Mouse (Mus musculus) right cerebral cortex, postnatal 14 days (tissue): ENCODE measurements around the gene Asgr1.
"Not testable (repeated sequence)": the region's sequence is repeated elsewhere in the genome, so short reads cannot be mapped to it uniquely, and the experiment has no call there.

Source experiments
- DNase-seq: peaks from one replicate; pipeline ENCODE4 v3.0.0; 2022

Gene Asgr1

GRCm38 (mm10) chr11:70053898-70054570 lies at the start of gene Asgr1:
Asgr1 (plus strand) TSS chr11:70054085.
- no peak for DNase-seq

- DNase-seq = no peak
Measured at GRCm38 (mm10) chr11:70005521-70005920, 48.4 kb upstream of the Asgr1 start.

DNA sequence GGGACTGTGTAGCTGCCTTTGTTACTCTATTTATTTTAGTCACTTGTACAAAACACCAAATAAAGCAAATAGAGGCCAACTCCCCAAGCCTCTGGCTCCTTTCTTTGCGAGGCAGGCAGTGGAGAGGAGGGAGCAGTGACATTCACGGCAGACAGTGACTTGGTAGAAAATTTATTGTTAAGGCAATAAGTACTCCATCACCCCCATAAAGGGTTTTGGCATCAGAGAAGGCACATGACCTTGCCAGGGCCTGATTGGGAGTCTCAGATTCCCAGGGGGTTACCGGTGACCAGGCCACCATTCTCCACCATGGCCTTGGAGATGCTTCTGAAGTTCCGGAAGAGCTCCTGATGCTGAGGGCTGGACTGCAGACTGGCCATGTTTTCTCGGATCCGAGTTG lies 43.9 kb upstream of the Asgr1 start:
- no peak for DNase-seq

DNA sequence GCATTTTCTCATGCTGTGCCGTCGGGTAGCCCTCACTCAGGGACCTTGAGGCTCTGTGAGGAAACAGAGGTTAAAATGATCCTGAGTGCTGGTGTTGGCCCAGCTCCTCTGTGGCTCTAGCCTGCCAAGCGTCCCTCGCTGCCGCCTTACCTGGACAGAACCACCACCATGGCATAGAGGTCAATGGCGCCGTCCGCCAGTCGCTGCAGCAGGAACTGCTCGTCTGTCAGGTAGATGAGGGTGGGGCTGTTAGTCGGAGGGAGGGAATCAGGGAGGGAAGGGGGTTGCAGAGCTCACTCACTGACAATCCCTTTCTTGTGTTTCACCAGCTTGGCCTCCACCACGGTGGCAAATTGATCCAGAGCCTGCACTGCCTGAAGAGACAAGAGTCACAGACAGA lies 43.3 kb upstream of the Asgr1 start:
- DNase-seq = no peak

- no peak for DNase-seq
Measured at GRCm38 (mm10) chr11:70010961-70011360, 42.9 kb upstream of the Asgr1 start.

- no peak for DNase-seq
Measured at GRCm38 (mm10) chr11:70012931-70013330, 41.0 kb upstream of the Asgr1 start.

GRCm38 (mm10) chr11:70013408-70013807 lies 40.5 kb upstream of the Asgr1 start:
- DNase-seq = no peak

DNA sequence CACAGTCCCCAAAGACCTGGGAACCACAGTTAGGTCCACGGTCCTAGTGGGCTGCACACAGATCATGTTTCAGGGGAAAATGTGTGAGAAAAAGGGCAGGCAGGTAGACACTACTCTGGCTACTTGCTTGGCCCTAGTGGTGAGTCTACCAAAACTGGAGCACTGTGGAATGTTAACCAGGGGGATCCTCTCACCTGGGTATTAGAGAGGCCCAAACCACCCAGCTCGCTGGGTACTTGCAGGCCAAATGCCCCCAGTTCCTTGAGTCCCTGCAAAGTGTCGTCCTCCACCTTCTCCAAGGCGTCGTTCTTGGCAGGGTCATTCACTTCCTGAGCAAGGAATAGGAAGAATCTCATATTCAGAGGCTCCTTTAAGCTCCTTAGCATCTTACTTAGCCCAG lies 39.8 kb upstream of the Asgr1 start:
- DNase-seq = no peak

DNA sequence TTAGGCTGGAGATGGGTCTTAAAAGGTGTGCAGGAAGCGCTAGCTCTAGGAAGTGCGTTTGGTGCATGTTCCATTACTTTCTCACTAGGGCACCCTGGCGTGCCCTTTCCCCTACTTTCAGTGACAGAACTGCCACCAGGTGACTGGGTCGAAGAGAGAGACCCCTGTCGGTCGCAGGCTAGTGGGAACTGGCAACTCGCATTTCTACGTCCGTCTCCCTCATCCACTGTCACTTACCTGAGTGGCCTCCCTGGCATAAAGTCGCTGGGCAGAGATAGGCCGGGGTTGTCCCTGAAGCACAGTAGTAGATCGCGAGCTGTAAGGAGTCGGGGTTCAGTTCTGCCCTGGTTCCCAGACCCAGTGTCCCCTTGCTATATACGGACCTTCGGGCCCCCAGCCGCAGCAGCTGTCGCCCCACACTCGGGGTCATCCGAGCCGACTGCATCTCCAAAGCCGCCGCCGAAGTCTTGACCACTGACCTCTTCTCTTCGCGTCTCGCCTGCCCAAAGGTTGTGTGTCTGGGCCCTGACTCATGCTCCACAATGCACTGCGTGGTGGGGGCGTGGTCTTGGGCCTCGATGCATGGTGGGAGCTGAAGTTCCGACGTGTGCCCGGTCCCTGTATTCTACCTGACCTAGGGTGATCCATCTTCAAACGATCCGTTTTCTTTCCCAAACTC lies 38.9 kb upstream of the Asgr1 start, which contains the start of gene Acadvl:
Acadvl (minus strand) TSS at position 532 of the 679 bp plus-strand sequence.
- DNase-seq = peak; percentile 81

GRCm38 (mm10) chr11:70015677-70016076 lies 38.2 kb upstream of the Asgr1 start:
- no peak for DNase-seq

DNA sequence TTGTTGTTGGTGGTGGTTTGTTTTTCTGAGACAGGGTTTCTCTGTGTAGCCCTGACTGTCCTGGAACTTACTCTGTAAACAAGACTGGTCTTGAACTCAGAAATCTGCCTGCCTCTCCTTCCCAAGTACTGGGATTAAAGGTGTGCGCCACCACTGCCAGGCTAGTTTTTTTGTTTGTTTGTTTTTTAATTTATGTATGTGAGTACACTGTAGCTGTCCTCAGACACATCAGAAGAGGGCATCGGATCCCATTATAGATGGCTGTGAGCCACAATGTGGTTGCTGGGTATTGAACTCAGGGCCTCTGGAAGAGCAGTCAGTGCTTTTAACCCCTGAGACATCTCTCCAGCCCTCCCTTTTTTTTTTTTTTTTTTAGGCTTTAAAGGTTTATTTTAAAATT lies 37.7 kb upstream of the Asgr1 start:
- DNase-seq = not testable (repeated sequence)

- DNase-seq = no peak
Measured at GRCm38 (mm10) chr11:70016669-70017068, 37.2 kb upstream of the Asgr1 start, which contains the start of gene Dlg4. Dlg4 (plus strand) TSS chr11:70016942.

DNA sequence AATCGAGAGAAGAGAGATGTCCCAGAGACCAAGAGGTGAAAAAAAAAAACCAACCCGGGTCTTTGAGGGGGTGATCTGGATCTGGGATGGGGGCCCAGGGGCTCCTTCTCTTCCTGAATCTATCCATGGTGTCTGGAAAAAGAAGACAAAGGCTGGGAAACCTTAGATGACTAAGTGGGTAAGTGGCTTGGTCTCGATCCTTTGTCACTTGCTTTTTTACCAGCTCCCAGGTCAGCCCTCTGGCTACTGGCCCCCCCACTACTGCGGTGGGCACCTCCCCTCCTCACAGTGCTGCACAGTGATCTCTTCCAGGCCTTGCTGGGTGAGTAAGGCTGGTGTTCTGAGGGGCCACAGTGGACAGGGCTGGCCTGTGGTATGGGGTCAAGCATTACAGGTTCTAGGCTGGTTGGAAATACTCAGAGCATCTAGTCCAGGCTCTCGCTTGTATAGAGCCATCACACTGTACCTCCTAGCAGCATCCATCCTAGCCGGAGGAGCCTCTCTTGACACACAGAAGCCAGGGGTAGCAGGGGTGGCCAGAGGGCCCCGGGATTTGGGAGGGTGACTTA lies 36.6 kb upstream of the Asgr1 start:
- DNase-seq = no peak

DNA sequence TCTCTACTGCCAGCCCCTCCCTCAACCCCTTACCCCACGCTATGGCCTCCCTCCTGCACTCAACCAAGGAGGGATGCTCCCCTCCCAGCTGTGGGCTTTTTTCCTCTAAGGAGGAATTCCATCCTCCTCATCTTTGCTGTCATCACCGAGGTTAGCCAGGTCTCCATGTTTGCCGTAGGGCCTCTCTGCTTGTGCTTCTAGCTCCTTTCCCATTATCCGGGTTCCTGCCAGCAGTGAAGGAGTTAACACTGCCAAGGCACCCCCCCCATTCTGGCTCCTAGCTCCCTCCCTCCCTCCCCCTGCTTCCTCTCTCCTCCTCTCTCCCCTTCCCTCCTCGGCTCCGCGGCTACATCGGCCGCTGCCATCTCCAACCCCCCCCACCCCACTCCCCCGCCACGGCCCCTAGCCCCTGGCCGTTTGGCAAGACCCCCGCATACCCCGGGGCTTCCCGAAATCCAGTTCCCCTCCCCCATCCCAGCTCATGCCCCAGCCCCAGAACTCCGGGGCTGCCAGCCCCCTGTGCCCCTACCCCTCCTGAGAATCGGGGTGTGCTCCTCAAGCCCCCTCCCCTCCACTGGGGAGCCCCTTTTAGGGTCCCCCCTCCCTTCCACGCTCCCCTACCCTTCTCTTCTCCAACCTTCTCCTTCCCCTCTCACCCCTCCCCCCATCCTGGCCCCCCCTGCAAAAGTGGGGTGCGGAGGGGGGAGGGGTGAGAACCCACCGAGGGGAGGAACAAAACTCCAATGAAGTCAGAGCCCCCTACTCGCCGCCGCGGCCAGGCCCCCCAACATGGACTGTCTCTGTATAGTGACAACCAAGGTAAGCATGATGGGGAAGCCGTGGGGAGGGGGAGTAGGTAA lies 35.5 kb upstream of the Asgr1 start:
- DNase-seq = peak; percentile 81

DNA sequence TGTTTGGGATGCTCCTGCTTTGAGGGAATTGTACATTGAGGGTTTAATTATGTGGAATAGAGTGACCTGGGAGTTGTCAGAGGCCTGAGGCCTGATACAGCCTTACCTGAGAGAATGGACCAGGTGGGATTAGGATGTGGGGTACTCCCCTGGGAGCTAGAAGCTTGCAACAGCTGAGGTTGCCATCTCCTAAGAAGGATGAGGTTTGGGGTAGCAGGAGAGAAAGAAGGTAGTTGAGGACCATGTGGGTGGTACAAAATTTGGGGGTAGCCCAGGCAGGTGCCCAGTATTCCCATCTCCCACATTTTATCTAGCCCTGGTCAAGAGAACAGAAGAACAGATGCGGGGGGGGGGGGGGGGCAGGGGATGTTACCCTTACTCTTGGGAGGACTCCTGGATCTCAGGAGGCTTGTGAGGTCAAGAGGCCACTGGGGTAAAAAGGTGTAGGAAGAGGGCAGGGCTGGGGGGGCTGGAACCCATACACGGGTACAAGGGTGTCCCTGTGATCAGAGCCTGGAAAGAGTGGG lies 34.3 kb upstream of the Asgr1 start:
- DNase-seq = no peak

- DNase-seq = peak; percentile 60
Measured at GRCm38 (mm10) chr11:70020022-70020631, 33.8 kb upstream of the Asgr1 start.

DNA sequence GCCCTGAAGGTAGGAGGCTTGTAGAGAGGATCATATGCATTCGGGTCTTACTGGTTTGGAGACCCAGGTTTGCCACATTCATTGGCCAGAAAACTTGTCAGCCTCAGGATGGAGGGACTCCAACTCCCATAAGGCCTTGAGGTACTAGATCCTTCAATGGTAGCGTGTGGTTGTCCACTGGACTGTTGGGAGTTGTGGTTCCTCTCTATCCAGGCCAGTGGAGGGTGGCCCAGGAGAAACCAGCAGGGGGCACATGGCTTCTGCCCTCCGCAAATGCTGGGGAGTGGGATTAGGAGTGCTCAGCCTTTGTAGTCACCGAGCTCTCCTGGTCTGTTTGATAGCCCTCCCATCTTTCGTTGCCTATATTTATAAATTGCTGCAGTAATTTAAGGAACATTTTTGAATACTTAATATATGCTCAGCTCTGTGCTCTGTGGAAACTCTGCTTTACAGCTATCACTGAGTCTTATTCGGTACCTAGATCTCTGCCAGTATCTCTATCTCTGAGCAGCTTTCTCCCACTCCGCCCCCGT lies 33.1 kb upstream of the Asgr1 start:
- DNase-seq = peak; percentile 59

- peak; percentile 97 for DNase-seq
Measured at GRCm38 (mm10) chr11:70021264-70022132, 32.4 kb upstream of the Asgr1 start.

GRCm38 (mm10) chr11:70023481-70024150 lies 30.3 kb upstream of the Asgr1 start:
- peak; percentile 53 for DNase-seq

DNA sequence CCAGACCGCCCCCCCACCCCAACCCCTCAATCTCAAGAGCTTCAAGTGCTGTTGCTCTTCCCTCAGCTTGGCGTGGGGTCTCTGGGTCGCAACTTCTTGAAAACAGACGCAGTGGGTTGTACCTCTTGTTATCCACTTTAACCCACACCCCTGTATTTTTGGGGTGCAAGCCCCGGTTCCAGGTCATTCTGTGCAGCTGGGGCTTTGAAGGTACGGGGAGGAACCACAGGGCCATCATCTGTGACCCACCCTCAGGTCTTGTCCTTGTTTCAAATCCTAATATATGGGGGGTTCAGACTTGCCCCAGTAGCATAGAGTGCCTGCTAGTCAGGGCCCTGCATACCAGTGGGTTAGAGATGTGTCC lies 29.8 kb upstream of the Asgr1 start:
- DNase-seq = no peak

DNA sequence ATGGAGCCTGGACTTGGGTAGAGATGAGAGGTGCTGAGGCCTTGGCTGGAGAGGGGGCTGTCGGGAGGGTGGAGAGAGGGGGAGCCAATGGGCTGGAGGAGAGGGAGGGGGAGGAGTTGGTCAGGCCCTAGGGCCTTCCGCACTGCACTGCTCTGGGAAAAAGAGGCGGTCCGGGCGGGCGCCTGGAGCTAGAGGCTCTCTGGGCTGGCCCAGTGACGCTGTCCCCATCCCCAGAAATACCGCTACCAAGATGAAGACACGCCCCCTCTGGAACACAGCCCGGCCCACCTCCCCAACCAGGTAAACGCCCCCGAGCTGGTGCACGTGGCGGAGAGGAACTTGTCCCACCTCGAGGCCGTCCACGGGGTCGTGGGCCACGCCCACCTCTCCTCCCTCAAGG lies 27.2 kb upstream of the Asgr1 start:
- DNase-seq = peak; percentile 53
